Mouse (Mus musculus) stomach, embryonic 15.5 days (tissue): Measurements from ENCODE around the gene Slc48a1. TPM values are rescaled to one million over a fixed set of nuclear protein-coding genes. Genes with fewer than 3 reads are reported as not detected.

ENCODE experiments used
- ATAC-seq: fragments of 200-750 bp; cut with Nextera tagmentation; 2 replicates; pipeline ENCODE4 v1.8.0; 2017; ENCODE audit warnings: low read depth, moderate number of reproducible peaks, moderate TSS enrichment; ENCODE audit not compliant: insufficient read depth, low FRiP score
- H3K27ac ChIP-seq: fragments of 300-500 bp; sonication (generic); 2 replicates; pipeline ENCODE4 v1.5.1; 2015; ENCODE audit warnings: mild to moderate bottlenecking, inconsistent platforms
- H3K27me3 ChIP-seq: fragments of 300-500 bp; sonication (generic); replicated peaks from 2 replicates; pipeline ENCODE4 v1.6.1; 2015; ENCODE audit warnings: inconsistent platforms
- H3K36me3 ChIP-seq: fragments of 300-500 bp; sonication (generic); 2 replicates; pipeline ENCODE4 v1.6.1; 2015; ENCODE audit warnings: inconsistent platforms
- H3K4me1 ChIP-seq: fragments of 300-500 bp; sonication (generic); 2 replicates; pipeline ENCODE4 v1.6.1; 2015; ENCODE audit warnings: inconsistent platforms
- H3K4me2 ChIP-seq: fragments of 300-500 bp; sonication (generic); 2 replicates; pipeline ENCODE4 v1.6.1; 2015; ENCODE audit warnings: mild to moderate bottlenecking, inconsistent platforms
- H3K4me3 ChIP-seq: fragments of 300-500 bp; sonication (generic); replicated peaks from 2 replicates; pipeline ENCODE4 v1.5.1; 2015; ENCODE audit warnings: inconsistent platforms
- H3K9ac ChIP-seq: fragments of 300-500 bp; sonication (generic); 2 replicates; pipeline ENCODE4 v1.6.1; 2015; ENCODE audit warnings: inconsistent platforms
- H3K9me3 ChIP-seq: fragments of 300-500 bp; sonication (generic); 2 replicates; pipeline ENCODE4 v1.6.1; 2016; ENCODE audit warnings: inconsistent platforms
- WGBS: fragments of 180-500 bp; shearing (Covaris S2); methylation state at CpG from one replicate; pipeline ENCODE4 v1.1.7; 2015; 5-methylcytosine and 5-hydroxymethylcytosine counted together
- polyA plus RNA-seq: library from polyadenylated mRNA; unstranded; fragments of >200 nt; fragmentation: Nextera tagmentation; extraction: Ambion mirVana; gene quantifications from 2 replicates; pipeline ENCODE4 v1.2.1, GENCODE M21; 2015

Gene Slc48a1
- polyA plus RNA-seq, 1 experiment from 2014 or later: 41.9 TPM

GRCm38 (mm10) chr15:97822545-97823228 lies 44.4 kb downstream of the Slc48a1 start:
- H3K4me2 ChIP-seq: no peak overlapping the region
- peaks cover 62% of the 10 kb centered on the region for H3K4me1 ChIP-seq
- no peak for ATAC-seq
- no peaks in the 10 kb centered on the region for H3K36me3 ChIP-seq
- no peaks in the 10 kb centered on the region for H3K9me3 ChIP-seq
- no peak overlapping the region for H3K9ac ChIP-seq
- no peak overlapping the region for H3K27ac ChIP-seq
- 36% methylated on average over 12 of the region's 12 CpGs for WGBS
- H3K27me3 ChIP-seq: no peaks in the 10 kb centered on the region
- H3K4me3 ChIP-seq: no peak overlapping the region

DNA sequence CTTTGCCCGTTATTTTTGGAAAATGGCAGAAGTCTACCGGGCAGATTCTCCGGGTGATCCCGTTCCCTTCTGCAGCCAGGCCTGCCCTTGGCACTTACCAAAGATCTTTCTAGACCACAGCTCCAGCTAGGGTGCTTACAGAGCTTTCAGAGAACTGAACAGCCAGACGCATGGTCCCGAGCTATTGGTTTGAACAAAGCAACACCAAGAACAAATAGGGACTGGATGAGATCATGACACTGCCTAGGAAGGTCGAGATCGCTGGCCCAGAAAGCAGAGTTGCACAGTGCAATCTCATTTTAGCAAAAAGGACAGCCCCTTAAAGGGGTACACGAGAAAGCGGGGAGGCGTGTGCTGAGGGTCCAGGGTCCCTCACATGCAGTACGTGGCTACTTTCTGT lies 45.2 kb downstream of the Slc48a1 start:
- H3K4me2 ChIP-seq: no peak overlapping the region
- WGBS: 73% methylated on average over 12 of the region's 12 CpGs
- H3K27me3 ChIP-seq: no peaks in the 10 kb centered on the region
- H3K36me3 ChIP-seq: no peaks in the 10 kb centered on the region
- H3K4me3 ChIP-seq: no peak overlapping the region
- H3K9me3 ChIP-seq: no peaks in the 10 kb centered on the region
- H3K27ac ChIP-seq: no peak overlapping the region
- peaks cover 67% of the 10 kb centered on the region for H3K4me1 ChIP-seq
- ATAC-seq: no peak
- H3K9ac ChIP-seq: no peak overlapping the region

DNA sequence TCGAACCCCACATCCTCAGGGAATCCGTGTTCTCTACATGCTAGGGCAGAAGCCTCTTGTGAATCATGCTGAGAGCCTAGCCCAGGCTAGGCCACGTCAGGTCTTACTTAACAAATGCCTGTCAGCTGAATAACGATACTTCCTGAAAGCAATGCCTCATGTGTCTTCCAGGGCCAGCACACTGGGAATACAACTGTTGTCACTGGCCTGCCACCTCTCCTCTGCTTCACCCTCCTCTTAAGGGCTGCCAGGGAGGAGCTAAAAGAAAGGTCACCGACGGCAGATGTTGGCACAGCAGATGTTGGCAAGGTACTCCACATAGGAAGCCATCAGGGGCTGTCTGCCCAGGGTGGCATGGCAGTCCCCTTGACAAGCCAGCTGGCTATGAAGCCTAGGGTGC lies 45.7 kb downstream of the Slc48a1 start:
- Histone ChIP-seq H3K9ac (no peak overlapping the region), H3K27ac (peak overlapping the region; percentile 88; the same call in 1 of the 2 replicates), H3K4me1 (peaks cover 73% of the 10 kb centered on the region), H3K4me3 (no peak overlapping the region), H3K9me3 (no peaks in the 10 kb centered on the region), H3K27me3 (no peaks in the 10 kb centered on the region), H3K36me3 (no peaks in the 10 kb centered on the region), H3K4me2 (no peak overlapping the region)
- no peak for ATAC-seq
- 77% methylated on average over 6 of the region's 6 CpGs for WGBS

DNA sequence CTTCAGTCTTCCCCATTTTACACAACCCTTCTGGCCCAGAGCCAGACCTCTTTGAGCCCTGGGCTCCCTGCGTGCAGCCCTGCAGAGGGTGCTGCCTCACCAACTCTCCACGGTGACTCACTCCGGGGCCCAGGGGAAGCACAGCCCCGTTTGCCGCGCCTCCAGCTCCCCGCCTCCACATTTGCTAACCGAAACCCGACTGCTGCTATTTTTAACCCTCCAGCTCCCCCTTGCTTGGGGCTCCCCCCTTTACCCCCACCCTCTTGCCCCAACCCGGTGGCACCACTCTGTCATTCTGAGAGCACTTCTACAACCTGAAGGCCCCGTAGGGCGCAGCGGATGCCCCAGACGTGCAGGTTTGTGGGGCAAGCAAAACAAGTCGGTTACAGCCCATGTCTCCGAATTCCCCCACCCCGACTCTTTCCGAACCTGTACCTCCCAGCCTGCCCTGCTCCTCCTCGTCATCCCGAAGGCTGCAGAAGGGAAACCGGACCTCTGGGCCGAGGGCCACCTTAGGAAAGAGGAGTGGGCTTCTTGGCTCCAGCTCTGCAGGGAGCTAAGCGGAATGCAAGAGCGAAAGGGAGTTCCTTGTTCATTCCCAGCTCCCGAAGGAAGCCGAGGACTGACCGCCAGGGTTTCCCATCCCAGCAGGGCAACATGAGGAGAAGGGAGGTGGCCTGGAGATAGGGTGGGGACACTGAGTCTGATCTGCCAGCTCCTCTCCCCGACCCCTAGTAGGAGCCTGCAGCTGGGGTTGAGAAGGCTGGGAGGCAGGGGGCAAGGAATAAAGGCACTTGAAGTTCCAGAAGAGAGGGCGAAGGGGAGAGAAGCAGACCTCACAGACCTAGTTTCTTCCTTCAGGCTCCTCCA lies 47.0 kb downstream of the Slc48a1 start:
- peak overlapping the region; percentile 67 for H3K4me2 ChIP-seq
- peak overlapping the region; percentile 38 for H3K4me3 ChIP-seq
- peak; percentile 79 for ATAC-seq
- H3K9ac ChIP-seq: peak overlapping the region; percentile 35
- peak overlapping the region; percentile 88 for H3K27ac ChIP-seq
- 7% methylated on average over 29 of the region's 29 CpGs for WGBS
- no peaks in the 10 kb centered on the region for H3K9me3 ChIP-seq
- H3K4me1 ChIP-seq: peaks cover 84% of the 10 kb centered on the region
- no peaks in the 10 kb centered on the region for H3K36me3 ChIP-seq
- no peaks in the 10 kb centered on the region for H3K27me3 ChIP-seq

- Histone ChIP-seq H3K9me3 (no peaks in the 10 kb centered on the region), H3K4me2 (peak overlapping the region; percentile 67), H3K4me3 (peak overlapping the region; percentile 38; the same call in 1 of the 2 replicates), H3K36me3 (no peaks in the 10 kb centered on the region), H3K4me1 (peaks cover 79% of the 10 kb centered on the region), H3K27me3 (no peaks in the 10 kb centered on the region), H3K9ac (no peak overlapping the region), H3K27ac (peak overlapping the region; percentile 88)
- 57% methylated on average over 12 of the region's 12 CpGs for WGBS
- no peak for ATAC-seq
Measured at GRCm38 (mm10) chr15:97825941-97826587, 47.7 kb downstream of the Slc48a1 start.

- WGBS: 66% methylated on average over 5 of the region's 5 CpGs
- Histone ChIP-seq H3K9ac (no peak overlapping the region), H3K4me1 (peaks cover 73% of the 10 kb centered on the region)
Measured at GRCm38 (mm10) chr15:97826588-97827261, 48.4 kb downstream of the Slc48a1 start.

GRCm38 (mm10) chr15:97827401-97827800 lies 49.1 kb downstream of the Slc48a1 start:
- 75% methylated on average over 8 of the region's 8 CpGs for WGBS
- Histone ChIP-seq H3K4me3 (no peak overlapping the region), H3K36me3 (no peaks in the 10 kb centered on the region), H3K9ac (no peak overlapping the region), H3K27ac (no peak overlapping the region), H3K9me3 (no peaks in the 10 kb centered on the region), H3K27me3 (no peaks in the 10 kb centered on the region), H3K4me2 (no peak overlapping the region), H3K4me1 (peaks cover 70% of the 10 kb centered on the region)
- ATAC-seq: no peak

More at GRCm38 (mm10) chr15:97826588-97827261, 48.4 kb downstream of the Slc48a1 start:
- Histone ChIP-seq H3K27ac (no peak overlapping the region), H3K27me3 (no peaks in the 10 kb centered on the region), H3K9me3 (no peaks in the 10 kb centered on the region), H3K36me3 (no peaks in the 10 kb centered on the region), H3K4me3 (no peak overlapping the region), H3K4me2 (no peak overlapping the region)
- no peak for ATAC-seq

DNA sequence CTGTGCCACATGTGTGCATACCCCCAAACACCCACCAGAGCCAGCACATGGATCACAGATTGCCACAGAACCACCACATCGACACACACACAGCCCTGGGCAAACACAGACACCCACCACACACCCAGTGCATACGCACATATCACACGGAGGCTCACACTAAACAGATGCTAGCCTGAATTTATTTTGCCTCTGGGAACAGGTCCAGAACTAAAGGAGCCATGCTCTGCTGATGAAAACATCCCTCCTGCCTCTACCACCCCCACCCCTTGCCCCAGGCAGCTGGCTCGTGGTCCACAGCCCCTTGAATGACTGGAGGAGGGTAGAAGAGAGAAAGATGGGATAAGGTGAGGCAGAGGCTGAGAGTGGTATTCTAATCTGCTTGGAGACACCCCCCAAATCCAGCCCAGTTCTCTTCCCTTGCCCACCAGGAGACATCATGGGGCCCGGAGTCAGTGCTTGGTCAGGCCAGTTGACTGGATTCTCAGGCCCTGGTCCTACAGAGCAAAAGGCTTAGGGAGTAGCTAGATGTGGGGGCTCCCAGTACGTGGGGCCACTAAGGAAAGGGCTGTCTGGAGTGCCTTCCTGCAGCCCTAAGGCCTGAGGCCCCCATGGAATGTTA lies 50.0 kb downstream of the Slc48a1 start:
- ATAC-seq: no peak
- H3K27ac ChIP-seq: peak overlapping the region; percentile 95
- no peaks in the 10 kb centered on the region for H3K36me3 ChIP-seq
- H3K27me3 ChIP-seq: no peaks in the 10 kb centered on the region
- peak overlapping the region; percentile 82 for H3K4me2 ChIP-seq
- peaks cover 68% of the 10 kb centered on the region for H3K4me1 ChIP-seq
- peak overlapping the region; percentile 9; the same call in 1 of the 2 replicates for H3K4me3 ChIP-seq
- H3K9ac ChIP-seq: no peak overlapping the region
- no peaks in the 10 kb centered on the region for H3K9me3 ChIP-seq
- 32% methylated on average over 6 of the region's 6 CpGs for WGBS

GRCm38 (mm10) chr15:97828901-97829338 lies 50.6 kb downstream of the Slc48a1 start:
- H3K4me2 ChIP-seq: peak overlapping the region; percentile 82
- H3K4me1 ChIP-seq: peaks cover 68% of the 10 kb centered on the region
- ATAC-seq: no peak
- H3K9ac ChIP-seq: no peak overlapping the region
- 56% methylated on average over 5 of the region's 5 CpGs for whole genome bisulfite sequencing
- H3K4me3 ChIP-seq: no peak overlapping the region
- H3K27me3 ChIP-seq: no peaks in the 10 kb centered on the region
- H3K27ac ChIP-seq: peak overlapping the region; percentile 95
- no peaks in the 10 kb centered on the region for H3K36me3 ChIP-seq
- H3K9me3 ChIP-seq: no peaks in the 10 kb centered on the region

- Histone ChIP-seq H3K9me3 (no peaks in the 10 kb centered on the region), H3K27ac (peak overlapping the region; percentile 95; the same call in 1 of the 2 replicates), H3K4me2 (peak overlapping the region; percentile 82), H3K9ac (no peak overlapping the region), H3K27me3 (no peaks in the 10 kb centered on the region), H3K4me1 (peaks cover 62% of the 10 kb centered on the region), H3K36me3 (no peaks in the 10 kb centered on the region), H3K4me3 (peak overlapping the region; percentile 72)
- WGBS: 63% methylated on average over 2 of the region's 2 CpGs
- no peak for ATAC-seq
Measured at GRCm38 (mm10) chr15:97829432-97829831, 51.1 kb downstream of the Slc48a1 start.

DNA sequence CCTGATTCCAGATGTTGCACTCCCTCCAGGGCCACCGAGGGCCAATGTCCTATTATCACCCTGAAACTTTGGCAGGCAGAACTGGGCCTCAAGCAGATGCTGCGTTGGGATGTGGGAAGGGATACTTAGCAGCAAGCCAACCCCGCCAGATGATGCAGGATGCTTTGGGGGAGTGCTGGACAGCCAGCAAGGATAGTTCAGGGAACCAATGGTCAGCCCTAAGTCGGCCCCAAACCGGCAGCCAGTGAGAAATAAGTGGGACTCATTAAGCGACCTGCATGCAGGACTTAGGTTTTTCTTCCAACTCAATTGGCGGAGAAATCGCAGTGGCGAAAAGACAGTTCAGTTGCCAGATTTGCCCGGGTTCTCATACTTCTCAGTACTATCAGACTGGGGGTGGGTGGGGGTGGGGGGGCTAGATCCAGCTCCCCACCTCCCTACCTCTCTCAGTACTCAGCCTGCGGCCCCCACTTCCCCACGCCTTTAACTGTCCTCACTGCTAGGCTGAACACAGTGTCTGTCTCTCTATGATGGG lies 52.0 kb downstream of the Slc48a1 start:
- H3K27me3 ChIP-seq: no peaks in the 10 kb centered on the region
- H3K4me3 ChIP-seq: peak overlapping the region; percentile 72
- peaks cover 54% of the 10 kb centered on the region for H3K4me1 ChIP-seq
- H3K9ac ChIP-seq: peak overlapping the region; percentile 82; the same call in 1 of the 2 replicates
- ATAC-seq: no peak
- H3K9me3 ChIP-seq: no peaks in the 10 kb centered on the region
- no peaks in the 10 kb centered on the region for H3K36me3 ChIP-seq
- peak overlapping the region; percentile 95 for H3K27ac ChIP-seq
- WGBS: 25% methylated on average over 12 of the region's 12 CpGs
- H3K4me2 ChIP-seq: peak overlapping the region; percentile 82
